ENCODE assay signal across 8 mouse cellular contexts in the genomic region with DNA sequence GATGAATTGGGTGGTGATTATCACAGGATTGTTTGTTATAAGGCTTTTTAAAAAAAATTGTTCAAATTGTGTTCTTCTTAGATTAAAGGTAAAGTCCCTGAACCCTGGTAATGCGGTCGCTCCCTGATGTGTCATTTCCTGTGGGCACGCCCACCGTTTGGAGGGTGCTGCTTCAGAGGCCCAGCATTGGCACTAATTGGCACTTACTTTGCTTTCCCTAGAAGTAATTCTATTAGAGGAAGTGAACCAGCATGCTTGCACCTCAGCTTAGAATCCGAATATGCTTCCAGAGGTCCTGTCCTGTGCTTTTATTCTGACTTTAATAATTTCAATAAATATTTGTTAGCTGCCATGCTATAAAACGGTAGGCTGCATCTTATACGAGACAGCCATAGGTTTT.
DNase-seq lines count a peak whose midpoint lies in the region; ATAC-seq and TF ChIP-seq lines count a peak whose summit lies in the region.

No protein-coding gene starts in this region.

- DNase-seq in thymus, adult 2 months = peak; percentile 21
- DNase-seq in thymus, adult 18-20 months = no peak
- DNase-seq in lung, postnatal 14 days = peak; percentile 24
- no peak for DNase-seq in cerebellum, postnatal 10 days
- no peak for DNase-seq in right cerebral cortex, postnatal 36 days (ENCODE audit: low spot score in 2 of 2)

- H3K36me3 ChIP-seq in forebrain, embryonic 13.5 days (ENCODE audit: poor library complexity, severe bottlenecking) = peaks cover 24% of the 10 kb centered on the region
- H3K36me3 ChIP-seq in forebrain, embryonic 15.5 days = peaks cover 12% of the 10 kb centered on the region
- no peaks in the 10 kb centered on the region for H3K36me3 ChIP-seq in thymus, adult 2 months (ENCODE audit: control insufficient read depth, insufficient read depth, low read length)
- peaks cover 11% of the 10 kb centered on the region; the same call in 1 of the 2 replicates for H3K36me3 ChIP-seq in forebrain, embryonic 12.5 days (replicated peaks)

- TF ChIP-seq POLR2A in thymus, adult 2 months (IDR thresholded peaks at IDR 0.05; ENCODE audit: control insufficient read depth, extremely low read depth, insufficient read depth, low read length, poor library complexity) = no peak

- H3K9ac ChIP-seq in forebrain, embryonic 13.5 days = no peak overlapping the region
- no peak overlapping the region for H3K9ac ChIP-seq in forebrain, embryonic 15.5 days (replicated peaks)
- H3K9ac ChIP-seq in forebrain, embryonic 12.5 days = no peak overlapping the region

- peaks cover 3% of the 10 kb centered on the region for H3K9me3 ChIP-seq in forebrain, embryonic 13.5 days (replicated peaks)
- no peaks in the 10 kb centered on the region for H3K9me3 ChIP-seq in forebrain, embryonic 15.5 days
- H3K9me3 ChIP-seq in forebrain, embryonic 12.5 days = peaks cover 3% of the 10 kb centered on the region; the same call in 1 of the 2 replicates

- peak overlapping the region; percentile 25; the same call in 1 of the 2 replicates for H3K27ac ChIP-seq in forebrain, embryonic 13.5 days
- no peak overlapping the region for H3K27ac ChIP-seq in forebrain, embryonic 15.5 days (replicated peaks)
- no peak overlapping the region for H3K27ac ChIP-seq in thymus, adult 2 months (ENCODE audit: control insufficient read depth, insufficient read depth, low read length)
- H3K27ac ChIP-seq in forebrain, embryonic 12.5 days = no peak overlapping the region

- TF ChIP-seq CTCF in thymus, adult 2 months (IDR thresholded peaks at IDR 0.05; ENCODE audit: borderline replicate concordance, control insufficient read depth, extremely low read depth, insufficient read depth, low read length, poor library complexity) = no peak

- no peak overlapping the region for H3K4me2 ChIP-seq in forebrain, embryonic 13.5 days
- H3K4me2 ChIP-seq in forebrain, embryonic 15.5 days (replicated peaks) = no peak overlapping the region
- no peak overlapping the region for H3K4me2 ChIP-seq in forebrain, embryonic 12.5 days

- no peak overlapping the region for H3K4me3 ChIP-seq in forebrain, embryonic 13.5 days
- no peak overlapping the region for H3K4me3 ChIP-seq in forebrain, embryonic 15.5 days
- H3K4me3 ChIP-seq in thymus, adult 2 months (ENCODE audit: control insufficient read depth, insufficient read depth, low read length) = no peak overlapping the region
- no peak overlapping the region for H3K4me3 ChIP-seq in forebrain, embryonic 12.5 days (replicated peaks)

- no peaks in the 10 kb centered on the region for H3K27me3 ChIP-seq in forebrain, embryonic 13.5 days
- no peaks in the 10 kb centered on the region for H3K27me3 ChIP-seq in forebrain, embryonic 15.5 days
- no peaks in the 10 kb centered on the region for H3K27me3 ChIP-seq in thymus, adult 2 months (ENCODE audit: control insufficient read depth, insufficient read depth, low read length)
- no peaks in the 10 kb centered on the region for H3K27me3 ChIP-seq in forebrain, embryonic 12.5 days

- peaks cover 8% of the 10 kb centered on the region for H3K4me1 ChIP-seq in forebrain, embryonic 13.5 days
- peaks cover 15% of the 10 kb centered on the region for H3K4me1 ChIP-seq in forebrain, embryonic 15.5 days
- H3K4me1 ChIP-seq in thymus, adult 2 months (replicated peaks; ENCODE audit: control insufficient read depth, insufficient read depth, low read length) = peaks cover 4% of the 10 kb centered on the region
- peaks cover 8% of the 10 kb centered on the region; the same call in 1 of the 2 replicates for H3K4me1 ChIP-seq in forebrain, embryonic 12.5 days

- 83% methylated on average over 7 of the region's 7 CpGs for WGBS in forebrain, embryonic 13.5 days
- WGBS in forebrain, embryonic 15.5 days = 73% methylated on average over 7 of the region's 7 CpGs
- 16% methylated on average over 7 of the region's 7 CpGs for WGBS in thymus, adult 2 months
- 84% methylated on average over 7 of the region's 7 CpGs for WGBS in forebrain, embryonic 12.5 days

- ATAC-seq in forebrain, embryonic 13.5 days = no peak
- ATAC-seq in forebrain, embryonic 15.5 days (replicated peaks) = no peak
- no peak for ATAC-seq in forebrain, embryonic 12.5 days (ENCODE audit: low FRiP score)

Comparison
In these comparisons a context has a peak if more than half of its experiments do, and no peak if none do; other contexts are left out.
1. DNase-seq: peak in thymus, adult 2 months (single experiment) and lung, postnatal 14 days (single experiment); none in thymus, adult 18-20 months (0 of 2), cerebellum, postnatal 10 days (0 of 2) and right cerebral cortex, postnatal 36 days (0 of 2).